Mouse (Mus musculus): Measurements from ENCODE around the gene Nhlh2. TPM values are rescaled to one million over a fixed set of nuclear protein-coding genes. Genes with fewer than 3 reads are reported as not detected.

The Nhlh2 gene
- polyA plus RNA-seq, 1 experiment, result 9.3 TPM

- TF ChIP-seq POLR2A (IDR thresholded peaks at IDR 0.05; ENCODE audit: borderline replicate concordance, insufficient read depth, low read length), result no peak
- TF ChIP-seq CTCF (IDR thresholded peaks at IDR 0.05; ENCODE audit: borderline replicate concordance, insufficient read depth, low read depth, low read length), result peak; percentile 41; the same call in 1 of the 2 replicates
- H3K4me3 ChIP-seq (replicated peaks; ENCODE audit: insufficient read depth, low read depth, low read length), result no peak overlapping the region
- no peak for DNase-seq
- H3K27me3 ChIP-seq (ENCODE audit: control insufficient read depth, insufficient read depth, low read length), result no peaks in the 10 kb centered on the region; the same call in 1 of the 2 replicates
- WGBS, result 74% methylated on average over 6 of the region's 6 CpGs
- H3K4me1 ChIP-seq (ENCODE audit: control insufficient read depth, insufficient read depth, low read length), result no peaks in the 10 kb centered on the region
- no peak overlapping the region for H3K27ac ChIP-seq (ENCODE audit: insufficient read depth, low read length)
These were observed 18.0 kb downstream of the Nhlh2 start for GRCm38 (mm10) chr3:102027880-102028279.

GRCm38 (mm10) chr3:102037806-102038205 is 27.9 kb downstream of the Nhlh2 start:
- no peaks in the 10 kb centered on the region for H3K4me1 ChIP-seq (ENCODE audit: control insufficient read depth, insufficient read depth, low read length)
- H3K27me3 ChIP-seq (ENCODE audit: control insufficient read depth, insufficient read depth, low read length), result no peaks in the 10 kb centered on the region; the same call in 1 of the 2 replicates
- 93% methylated on average over 5 of the region's 5 CpGs for WGBS
- no peak overlapping the region for H3K27ac ChIP-seq (ENCODE audit: insufficient read depth, low read length)
- TF ChIP-seq CTCF (IDR thresholded peaks at IDR 0.05; ENCODE audit: borderline replicate concordance, insufficient read depth, low read depth, low read length) (no peak), POLR2A (IDR thresholded peaks at IDR 0.05; ENCODE audit: borderline replicate concordance, insufficient read depth, low read length) (no peak)
- H3K4me3 ChIP-seq (replicated peaks; ENCODE audit: insufficient read depth, low read depth, low read length), result no peak overlapping the region
- DNase-seq, result no peak

GRCm38 (mm10) chr3:102038608-102039007 is 28.7 kb downstream of the Nhlh2 start:
- DNase-seq, result no peak
- WGBS, result 27% methylated on average over 6 of the region's 6 CpGs
- no peak overlapping the region for H3K27ac ChIP-seq (ENCODE audit: insufficient read depth, low read length)
- no peak for TF ChIP-seq POLR2A (IDR thresholded peaks at IDR 0.05; ENCODE audit: borderline replicate concordance, insufficient read depth, low read length)
- TF ChIP-seq CTCF (IDR thresholded peaks at IDR 0.05; ENCODE audit: borderline replicate concordance, insufficient read depth, low read depth, low read length), result no peak
- H3K4me1 ChIP-seq (ENCODE audit: control insufficient read depth, insufficient read depth, low read length), result no peaks in the 10 kb centered on the region
- no peaks in the 10 kb centered on the region; the same call in 1 of the 2 replicates for H3K27me3 ChIP-seq (ENCODE audit: control insufficient read depth, insufficient read depth, low read length)
- no peak overlapping the region for H3K4me3 ChIP-seq (replicated peaks; ENCODE audit: insufficient read depth, low read depth, low read length)

DNA sequence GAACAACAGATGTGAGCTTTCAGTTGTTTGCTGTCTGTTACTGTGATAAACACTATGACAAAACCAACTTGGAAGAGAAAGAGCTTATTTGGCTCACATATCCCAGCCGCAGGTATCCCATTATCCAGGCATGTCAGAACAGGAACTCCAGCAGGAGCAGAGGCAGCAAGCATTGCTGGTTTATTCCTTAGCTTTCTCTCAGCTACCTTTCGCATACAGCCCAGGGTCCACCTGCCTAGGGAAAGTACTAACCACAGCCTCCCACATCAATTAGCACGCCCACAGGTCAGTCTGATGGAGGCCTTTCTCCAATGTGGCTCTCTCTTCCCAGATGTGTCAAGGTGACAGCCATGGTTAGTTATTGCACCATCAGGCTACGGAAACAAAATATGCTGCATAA is 31.8 kb downstream of the Nhlh2 start:
- no peaks in the 10 kb centered on the region for H3K4me1 ChIP-seq (ENCODE audit: control insufficient read depth, insufficient read depth, low read length)
- no peak overlapping the region for H3K27ac ChIP-seq (ENCODE audit: insufficient read depth, low read length)
- TF ChIP-seq CTCF (IDR thresholded peaks at IDR 0.05; ENCODE audit: borderline replicate concordance, insufficient read depth, low read depth, low read length) (no peak), POLR2A (IDR thresholded peaks at IDR 0.05; ENCODE audit: borderline replicate concordance, insufficient read depth, low read length) (no peak)
- no peak for DNase-seq
- H3K4me3 ChIP-seq (replicated peaks; ENCODE audit: insufficient read depth, low read depth, low read length), result no peak overlapping the region
- H3K27me3 ChIP-seq (ENCODE audit: control insufficient read depth, insufficient read depth, low read length), result no peaks in the 10 kb centered on the region
- WGBS, result 92% methylated on average over 4 of the region's 4 CpGs

DNA sequence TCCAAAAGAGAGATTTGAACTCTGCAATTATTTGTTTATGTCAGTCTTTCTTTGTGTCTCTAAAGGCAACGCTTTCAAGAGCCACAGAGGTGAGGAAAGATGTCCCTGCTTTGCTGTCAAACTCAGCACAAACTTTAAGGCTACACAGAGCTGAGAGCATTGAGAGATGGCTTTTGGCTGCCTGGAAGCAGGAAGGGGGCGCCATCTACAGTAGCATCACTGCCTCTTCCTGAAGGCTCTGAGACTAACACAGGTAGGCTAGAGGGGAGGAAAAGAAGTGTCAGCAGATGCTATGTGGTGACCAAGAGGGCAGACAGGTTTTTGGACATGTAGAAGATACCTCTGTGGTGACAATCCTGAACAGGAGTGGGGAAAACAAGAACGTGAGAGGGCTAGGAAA is 35.2 kb downstream of the Nhlh2 start:
- no peak overlapping the region for H3K27ac ChIP-seq (ENCODE audit: insufficient read depth, low read length)
- no peaks in the 10 kb centered on the region for H3K27me3 ChIP-seq (ENCODE audit: control insufficient read depth, insufficient read depth, low read length)
- 36% methylated on average over 3 of the region's 3 CpGs for WGBS
- no peak for TF ChIP-seq POLR2A (IDR thresholded peaks at IDR 0.05; ENCODE audit: borderline replicate concordance, insufficient read depth, low read length)
- TF ChIP-seq CTCF (IDR thresholded peaks at IDR 0.05; ENCODE audit: borderline replicate concordance, insufficient read depth, low read depth, low read length), result peak; percentile 72
- no peak overlapping the region for H3K4me3 ChIP-seq (replicated peaks; ENCODE audit: insufficient read depth, low read depth, low read length)
- DNase-seq, result peak; percentile 43 to 46
- H3K4me1 ChIP-seq (ENCODE audit: control insufficient read depth, insufficient read depth, low read length), result no peaks in the 10 kb centered on the region; the same call in 1 of the 2 replicates

GRCm38 (mm10) chr3:102047532-102047931 is 37.7 kb downstream of the Nhlh2 start:
- Histone ChIP-seq H3K27ac (ENCODE audit: insufficient read depth, low read length) (no peak overlapping the region), H3K27me3 (ENCODE audit: control insufficient read depth, insufficient read depth, low read length) (no peaks in the 10 kb centered on the region), H3K4me1 (ENCODE audit: control insufficient read depth, insufficient read depth, low read length) (no peaks in the 10 kb centered on the region; the same call in 1 of the 2 replicates), H3K4me3 (replicated peaks; ENCODE audit: insufficient read depth, low read depth, low read length) (no peak overlapping the region)
- TF ChIP-seq CTCF (IDR thresholded peaks at IDR 0.05; ENCODE audit: borderline replicate concordance, insufficient read depth, low read depth, low read length) (no peak), POLR2A (IDR thresholded peaks at IDR 0.05; ENCODE audit: borderline replicate concordance, insufficient read depth, low read length) (no peak)
- DNase-seq, result no peak
- 93% methylated on average over 2 of the region's 2 CpGs for WGBS

DNA sequence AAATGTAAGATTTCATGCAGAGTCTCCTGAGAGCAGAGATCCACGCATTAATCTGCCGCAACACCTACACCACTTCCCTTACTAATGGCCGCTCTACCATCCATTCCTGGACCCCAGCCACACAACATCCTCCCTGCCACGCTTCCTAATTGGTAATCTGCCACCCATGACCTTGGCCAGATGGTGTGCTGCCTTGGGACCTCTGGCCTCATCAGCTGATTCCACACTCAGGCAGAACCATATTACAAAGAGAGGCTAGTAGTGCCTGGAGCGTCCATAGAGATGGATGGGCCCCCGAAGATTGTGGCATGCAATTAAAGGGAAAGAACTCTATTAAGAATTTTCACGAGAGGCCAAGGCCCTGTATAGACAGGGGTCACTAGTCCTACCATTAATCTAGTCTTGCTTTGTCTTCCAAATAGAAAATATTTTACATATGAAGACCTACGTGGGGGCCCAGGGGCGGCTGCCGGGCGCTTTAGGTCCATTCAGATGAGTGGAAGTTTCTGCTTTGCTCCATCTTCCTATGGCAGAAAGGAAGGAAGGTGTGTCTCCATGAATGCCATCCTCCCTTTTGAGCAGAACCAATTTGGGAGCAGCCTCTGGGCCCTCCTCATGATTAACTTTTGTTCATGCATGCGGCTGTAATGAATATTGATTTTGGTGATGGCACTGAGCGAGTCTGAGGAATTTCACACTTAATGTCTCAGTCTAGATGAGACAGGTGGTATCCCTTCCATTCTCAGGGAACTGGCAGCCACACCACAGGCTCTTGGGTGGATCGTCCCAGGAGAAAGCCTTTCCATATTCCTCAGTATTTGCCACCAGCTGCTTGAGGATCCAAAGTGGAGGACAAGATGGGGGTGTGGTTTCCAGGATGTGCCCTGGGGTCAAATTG is 39.6 kb downstream of the Nhlh2 start:
- no peak for TF ChIP-seq POLR2A (IDR thresholded peaks at IDR 0.05; ENCODE audit: borderline replicate concordance, insufficient read depth, low read length)
- no peak for TF ChIP-seq CTCF (IDR thresholded peaks at IDR 0.05; ENCODE audit: borderline replicate concordance, insufficient read depth, low read depth, low read length)

DNA sequence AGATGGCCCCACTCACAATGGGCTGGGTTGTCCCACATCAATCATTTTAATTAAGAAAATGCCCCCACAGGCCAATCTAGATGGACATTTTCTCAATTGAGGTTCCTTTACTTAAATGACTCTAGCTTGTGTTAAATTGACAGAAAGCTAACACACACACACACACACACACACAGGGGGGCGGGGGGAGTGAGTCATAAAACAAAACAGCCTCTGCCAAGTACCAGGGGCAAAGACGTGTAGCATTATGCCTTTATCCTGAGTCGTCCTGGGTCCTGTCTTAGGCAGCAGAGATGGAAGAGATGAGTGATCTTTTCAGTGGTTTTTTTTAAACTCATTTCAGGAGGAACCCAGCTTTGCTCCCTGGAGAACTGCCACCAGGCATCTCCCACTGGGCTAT is 42.2 kb downstream of the Nhlh2 start:
- no peak overlapping the region for H3K27ac ChIP-seq (ENCODE audit: insufficient read depth, low read length)
- no peaks in the 10 kb centered on the region; the same call in 1 of the 2 replicates for H3K27me3 ChIP-seq (ENCODE audit: control insufficient read depth, insufficient read depth, low read length)
- TF ChIP-seq POLR2A (IDR thresholded peaks at IDR 0.05; ENCODE audit: borderline replicate concordance, insufficient read depth, low read length), result no peak
- no peak for TF ChIP-seq CTCF (IDR thresholded peaks at IDR 0.05; ENCODE audit: borderline replicate concordance, insufficient read depth, low read depth, low read length)
- H3K4me1 ChIP-seq (ENCODE audit: control insufficient read depth, insufficient read depth, low read length), result no peaks in the 10 kb centered on the region; the same call in 1 of the 2 replicates
- no peak overlapping the region for H3K4me3 ChIP-seq (replicated peaks; ENCODE audit: insufficient read depth, low read depth, low read length)
- 76% methylated on average over 3 of the region's 3 CpGs for WGBS
- DNase-seq, result no peak

More for the DNA sequence above, 39.6 kb downstream of the Nhlh2 start:
- H3K4me1 ChIP-seq (ENCODE audit: control insufficient read depth, insufficient read depth, low read length), result no peaks in the 10 kb centered on the region; the same call in 1 of the 2 replicates
- peak in 1 of 2 experiments; percentile 13 for DNase-seq
- no peak overlapping the region for H3K4me3 ChIP-seq (replicated peaks; ENCODE audit: insufficient read depth, low read depth, low read length)
- no peaks in the 10 kb centered on the region for H3K27me3 ChIP-seq (ENCODE audit: control insufficient read depth, insufficient read depth, low read length)
- no peak overlapping the region for H3K27ac ChIP-seq (ENCODE audit: insufficient read depth, low read length)
- WGBS, result 68% methylated on average over 14 of the region's 14 CpGs

All from cerebellum, adult 2 months (tissue).